Mouse (Mus musculus): ENCODE data around the gene Tsnax. TPM values are rescaled to one million over a fixed set of nuclear protein-coding genes. Genes with fewer than 3 reads are reported as not detected.
A peak's percentile ranks its signal among the peaks of the same experiment; 100 is the strongest.

The Tsnax gene
- polyA plus RNA-seq, 1 experiment from 2014 or later: 104 TPM

DNA sequence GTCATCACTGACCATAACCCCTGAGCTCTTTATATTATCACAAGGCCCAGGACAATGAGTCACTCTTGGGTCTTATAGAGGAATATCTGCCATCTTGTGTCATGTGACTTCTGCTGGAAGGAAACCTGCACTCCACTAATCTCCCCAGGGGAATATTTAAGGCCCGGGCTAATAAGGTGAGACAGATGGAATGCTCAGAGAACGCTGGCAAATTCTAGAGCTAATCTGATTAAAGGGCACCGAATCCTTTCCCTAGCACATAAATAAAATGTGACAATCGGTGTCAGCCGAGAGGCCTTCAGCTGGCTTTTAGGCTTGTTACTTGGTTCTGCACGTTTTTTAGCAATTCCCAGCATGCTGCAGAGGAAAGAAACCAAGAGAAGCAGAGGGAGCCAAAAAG, 56.9 kb downstream of the Tsnax start:
- 59% methylated on average over 6 of the region's 6 CpGs for WGBS
- H3K4me2 ChIP-seq (replicated peaks): no peak overlapping the region
- no peak overlapping the region for H3K27ac ChIP-seq
- H3K4me1 ChIP-seq (replicated peaks): no peaks in the 10 kb centered on the region
- no peaks in the 10 kb centered on the region for H3K36me3 ChIP-seq
- ATAC-seq: no peak
- H3K9ac ChIP-seq: no peak overlapping the region
- H3K4me3 ChIP-seq (replicated peaks): no peak overlapping the region
- no peaks in the 10 kb centered on the region for H3K9me3 ChIP-seq
- H3K27me3 ChIP-seq (replicated peaks): no peaks in the 10 kb centered on the region

DNA sequence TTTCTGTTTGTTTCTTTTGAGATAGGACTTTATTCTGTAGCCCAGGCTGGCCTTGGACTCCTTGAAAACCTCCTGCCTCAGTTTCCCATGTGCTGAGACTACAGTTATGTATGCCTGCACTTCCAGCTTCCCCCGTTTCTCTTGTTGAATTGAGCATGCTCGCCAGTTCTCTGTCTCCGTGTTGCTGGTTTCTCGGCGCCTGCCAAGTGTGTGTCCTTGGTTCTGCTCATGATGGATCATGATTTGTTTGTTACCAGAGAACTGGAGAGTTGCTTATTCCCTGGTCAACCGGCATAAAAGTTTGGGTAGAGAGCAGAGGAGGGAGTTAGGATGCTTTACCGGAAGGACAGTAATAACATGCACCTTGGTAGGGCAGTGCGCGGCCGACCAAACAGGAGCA, 61.3 kb downstream of the Tsnax start:
- H3K4me1 ChIP-seq (replicated peaks): no peaks in the 10 kb centered on the region
- no peak overlapping the region for H3K9ac ChIP-seq
- H3K27me3 ChIP-seq (replicated peaks): no peaks in the 10 kb centered on the region
- H3K4me3 ChIP-seq (replicated peaks): no peak overlapping the region
- H3K4me2 ChIP-seq (replicated peaks): no peak overlapping the region
- no peaks in the 10 kb centered on the region for H3K9me3 ChIP-seq
- no peak for ATAC-seq
- WGBS: 86% methylated on average over 10 of the region's 10 CpGs
- no peaks in the 10 kb centered on the region for H3K36me3 ChIP-seq
- no peak overlapping the region for H3K27ac ChIP-seq

DNA sequence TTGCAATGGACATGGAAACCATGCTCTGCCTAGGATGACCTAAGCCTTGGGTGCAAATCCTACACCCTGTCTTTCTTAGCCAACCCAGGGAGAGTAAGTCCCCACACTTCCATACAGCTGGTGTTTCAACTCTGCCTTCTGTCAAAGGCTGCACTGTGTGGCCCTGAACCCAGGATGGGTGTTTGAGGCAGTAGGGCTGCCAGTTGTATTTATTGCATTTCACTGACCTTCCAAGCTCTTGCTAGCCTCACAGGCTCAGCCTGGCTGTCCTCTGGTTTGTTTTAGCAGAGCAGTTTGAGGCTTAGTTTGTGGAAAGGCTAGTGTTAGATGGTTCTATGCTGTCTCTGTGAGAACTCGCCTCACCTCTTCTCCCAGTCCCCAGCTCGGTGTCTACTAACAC, 61.8 kb downstream of the Tsnax start:
- no peak overlapping the region for H3K4me3 ChIP-seq (replicated peaks)
- no peak for ATAC-seq
- no peaks in the 10 kb centered on the region for H3K36me3 ChIP-seq
- no peak overlapping the region for H3K27ac ChIP-seq
- no peaks in the 10 kb centered on the region for H3K27me3 ChIP-seq (replicated peaks)
- 83% methylated on average over 2 of the region's 2 CpGs for WGBS
- H3K9me3 ChIP-seq: no peaks in the 10 kb centered on the region
- H3K4me1 ChIP-seq (replicated peaks): no peaks in the 10 kb centered on the region
- H3K9ac ChIP-seq: no peak overlapping the region
- H3K4me2 ChIP-seq (replicated peaks): no peak overlapping the region

DNA sequence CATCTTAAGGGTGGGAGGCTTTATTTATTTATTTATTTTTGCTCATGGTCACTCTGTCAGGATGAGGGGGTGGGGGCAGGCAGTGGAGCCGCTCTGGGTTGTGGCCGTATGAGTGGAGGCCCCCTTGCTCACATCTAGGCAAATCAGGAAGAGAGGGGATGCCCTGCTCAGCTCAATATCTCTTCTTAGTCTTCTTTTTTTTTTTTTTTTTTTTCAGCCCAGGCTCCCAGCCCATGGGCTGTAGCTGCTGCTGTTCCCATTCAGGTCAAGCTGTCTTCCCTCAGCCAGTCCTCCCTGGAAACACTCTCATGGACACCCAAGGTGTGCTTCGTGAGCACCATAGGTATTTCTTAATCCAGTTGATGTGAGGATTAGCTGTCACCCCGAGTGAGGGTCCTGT, 62.6 kb downstream of the Tsnax start:
- no peak overlapping the region for H3K27ac ChIP-seq

DNA sequence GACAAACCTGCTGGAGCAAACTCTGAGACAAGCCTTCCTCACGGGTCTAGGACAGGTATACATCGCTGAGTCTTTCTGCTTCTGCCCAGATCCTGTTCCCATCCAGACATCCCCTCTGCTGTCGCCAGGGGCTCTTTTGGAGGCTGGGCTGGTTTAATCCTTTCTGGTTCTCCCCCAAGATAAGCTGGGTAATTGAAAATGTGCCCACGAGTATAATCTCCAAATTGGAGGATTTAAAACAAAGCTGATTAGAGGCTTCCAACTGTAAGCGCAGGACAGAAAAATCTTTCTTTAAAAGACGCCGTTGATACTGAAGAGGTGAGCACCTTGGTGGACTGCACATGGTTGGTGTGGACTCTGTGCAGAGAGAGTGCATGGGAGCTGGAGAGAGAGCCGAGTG, 64.5 kb downstream of the Tsnax start:
- Histone ChIP-seq H3K4me1 (replicated peaks) (peaks cover 2% of the 10 kb centered on the region; the same call in 1 of the 2 replicates), H3K9ac (no peak overlapping the region), H3K27ac (no peak overlapping the region), H3K4me3 (replicated peaks) (no peak overlapping the region), H3K36me3 (no peaks in the 10 kb centered on the region), H3K4me2 (replicated peaks) (no peak overlapping the region), H3K27me3 (replicated peaks) (no peaks in the 10 kb centered on the region), H3K9me3 (no peaks in the 10 kb centered on the region)
- ATAC-seq: no peak
- 82% methylated on average over 8 of the region's 8 CpGs for WGBS

More for the DNA sequence above, 62.6 kb downstream of the Tsnax start:
- H3K4me2 ChIP-seq (replicated peaks): no peak overlapping the region
- 79% methylated on average over 4 of the region's 4 CpGs for WGBS
- ATAC-seq: no peak
- no peak overlapping the region for H3K4me3 ChIP-seq (replicated peaks)
- H3K9me3 ChIP-seq: no peaks in the 10 kb centered on the region
- no peaks in the 10 kb centered on the region for H3K36me3 ChIP-seq
- H3K9ac ChIP-seq: no peak overlapping the region
- H3K4me1 ChIP-seq (replicated peaks): no peaks in the 10 kb centered on the region
- no peaks in the 10 kb centered on the region for H3K27me3 ChIP-seq (replicated peaks)

DNA sequence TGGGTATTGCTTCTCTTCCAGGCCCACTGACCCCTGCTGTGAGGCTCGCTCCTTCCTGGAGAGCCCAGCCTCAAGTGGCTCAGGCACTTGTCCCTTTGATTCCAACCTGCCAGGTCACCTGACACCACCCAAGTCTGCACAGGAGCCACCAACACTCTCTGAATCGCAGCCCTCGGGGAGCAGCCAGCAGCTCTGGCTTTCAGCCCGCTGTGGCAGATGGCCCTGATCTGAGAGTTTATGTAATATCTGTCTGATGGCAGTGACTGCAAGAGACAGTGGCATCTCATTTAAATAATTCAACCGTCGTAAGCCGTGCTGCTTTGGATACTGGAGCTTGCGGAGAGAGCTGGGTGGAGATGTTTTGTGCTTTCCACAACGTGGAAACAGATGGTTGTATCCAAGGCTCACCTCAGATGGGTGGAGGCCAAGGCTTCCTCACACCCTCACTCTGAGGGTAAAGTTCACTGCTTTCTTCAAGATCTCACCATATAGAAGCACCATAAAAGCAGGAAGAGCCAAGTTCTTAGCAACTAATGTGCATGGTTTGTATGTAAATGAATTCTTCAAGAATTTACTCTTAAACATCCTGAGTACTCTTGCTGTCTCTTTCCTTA, 66.1 kb downstream of the Tsnax start:
- no peaks in the 10 kb centered on the region for H3K27me3 ChIP-seq (replicated peaks)
- 0 out of 2 replicates have a peak, but pooled peaks have one; percentile 50 for ATAC-seq
- no peak overlapping the region for H3K9ac ChIP-seq
- H3K4me2 ChIP-seq (replicated peaks): no peak overlapping the region
- H3K9me3 ChIP-seq: no peaks in the 10 kb centered on the region
- no peak overlapping the region for H3K4me3 ChIP-seq (replicated peaks)
- H3K27ac ChIP-seq: no peak overlapping the region
- no peaks in the 10 kb centered on the region for H3K36me3 ChIP-seq
- WGBS: 43% methylated on average over 9 of the region's 9 CpGs
- peaks cover 5% of the 10 kb centered on the region; the same call in 1 of the 2 replicates for H3K4me1 ChIP-seq (replicated peaks)

DNA sequence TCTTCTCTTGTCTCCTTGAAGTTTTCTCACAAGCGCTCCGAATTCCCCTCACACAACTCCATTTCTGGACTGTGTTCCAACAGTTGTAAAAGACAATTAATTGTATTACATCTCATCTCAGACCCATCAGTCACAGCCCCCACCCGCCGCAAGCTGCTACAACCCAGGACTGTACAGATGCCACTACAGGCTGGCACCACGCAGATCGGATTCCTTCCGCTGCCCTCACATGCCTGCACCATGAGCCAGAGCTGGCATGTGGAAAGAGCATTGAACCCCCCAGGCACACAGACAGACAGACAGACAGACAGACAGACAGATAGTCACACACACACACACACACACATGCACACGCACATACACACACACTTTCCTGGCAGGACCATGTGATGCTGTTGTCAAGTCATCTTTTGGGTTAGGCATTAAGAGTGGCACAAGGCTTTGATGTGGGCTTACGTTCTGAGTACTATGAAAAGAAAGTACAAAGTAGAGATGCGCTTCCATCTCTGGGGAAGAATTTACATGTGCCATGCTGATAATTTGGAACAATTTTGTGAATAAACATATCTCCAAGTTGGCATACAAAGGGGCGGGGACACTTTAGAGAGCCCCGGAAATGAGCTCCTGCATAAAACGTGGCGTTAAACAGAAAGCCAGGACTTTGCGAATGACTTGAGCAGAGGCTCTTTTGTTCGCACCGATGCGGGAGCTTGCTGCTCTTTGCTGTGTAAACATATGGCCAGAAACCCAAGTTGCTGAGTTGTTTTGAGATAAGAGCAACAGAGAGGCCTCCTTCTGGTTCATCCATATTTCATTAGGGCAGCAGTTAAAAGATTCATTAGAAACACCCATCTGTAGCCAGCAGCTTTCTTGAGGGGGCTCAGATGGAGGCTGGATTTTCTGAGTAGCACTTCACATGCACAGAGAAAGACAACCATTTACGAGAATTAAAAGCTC, 67.9 kb downstream of the Tsnax start:
- ATAC-seq: no peak
- Histone ChIP-seq H3K9me3 (no peaks in the 10 kb centered on the region), H3K4me1 (replicated peaks) (peaks cover 7% of the 10 kb centered on the region), H3K9ac (no peak overlapping the region), H3K27me3 (replicated peaks) (no peaks in the 10 kb centered on the region), H3K27ac (no peak overlapping the region), H3K4me3 (replicated peaks) (no peak overlapping the region), H3K4me2 (replicated peaks) (no peak overlapping the region), H3K36me3 (no peaks in the 10 kb centered on the region)
- WGBS: 61% methylated on average over 19 of the region's 19 CpGs

DNA sequence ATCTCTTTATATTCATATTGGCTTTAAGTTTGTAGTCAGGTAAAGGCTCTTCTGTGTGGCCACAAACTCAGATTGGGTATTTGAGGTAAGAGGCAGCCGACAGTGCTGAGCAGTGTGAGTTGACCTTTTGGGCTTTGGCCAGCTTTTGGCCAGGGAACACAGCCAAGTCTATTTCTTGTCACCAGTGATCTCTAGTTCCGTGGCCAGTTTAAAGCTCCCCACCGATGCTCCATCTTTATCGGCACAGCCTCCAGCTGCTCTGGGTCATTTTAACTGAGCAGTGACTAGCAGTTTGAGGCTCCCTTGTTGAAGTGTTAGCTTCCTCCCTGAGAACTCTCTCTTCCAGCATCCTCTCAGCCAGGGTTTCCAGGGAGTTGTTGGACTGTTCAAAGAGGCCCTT, 70.9 kb downstream of the Tsnax start:
- Histone ChIP-seq H3K27me3 (replicated peaks) (no peaks in the 10 kb centered on the region), H3K9ac (no peak overlapping the region), H3K4me3 (replicated peaks) (no peak overlapping the region), H3K36me3 (no peaks in the 10 kb centered on the region), H3K9me3 (no peaks in the 10 kb centered on the region), H3K4me2 (replicated peaks) (no peak overlapping the region), H3K27ac (peak overlapping the region; percentile 83), H3K4me1 (replicated peaks) (peaks cover 7% of the 10 kb centered on the region)
- no peak for ATAC-seq
- WGBS: 48% methylated on average over 4 of the region's 4 CpGs

Other genes with a start within 250 kb of the Tsnax start
- gene Trim67, start 219.9 kb upstream of the Tsnax start, polyA plus RNA-seq (2015; fragmentation: Nextera tagmentation; extraction: Ambion mirVana): 0.57 and 0.64 TPM in 2 replicates
- gene Gnpat, start 150.0 kb upstream of the Tsnax start, polyA plus RNA-seq (2015; fragmentation: Nextera tagmentation; extraction: Ambion mirVana): 82.6 and 83.9 TPM in 2 replicates
- 44.8 and 48.6 TPM in 2 replicates for gene 2810004N23Rik, start 149.9 kb upstream of the Tsnax start, polyA plus RNA-seq (2015; fragmentation: Nextera tagmentation; extraction: Ambion mirVana)
- gene Exoc8, start 115.3 kb upstream of the Tsnax start, polyA plus RNA-seq (2015; fragmentation: Nextera tagmentation; extraction: Ambion mirVana): 7.5 and 7.8 TPM in 2 replicates
- gene Sprtn, start 115.1 kb upstream of the Tsnax start, polyA plus RNA-seq (2015; fragmentation: Nextera tagmentation; extraction: Ambion mirVana): 8.4 and 8.5 TPM in 2 replicates
- gene Egln1, start 63.7 kb upstream of the Tsnax start, polyA plus RNA-seq (2015; fragmentation: Nextera tagmentation; extraction: Ambion mirVana): 14.0 and 14.4 TPM in 2 replicates
- gene Disc1, start 41.2 kb downstream of the Tsnax start, polyA plus RNA-seq (2015; fragmentation: Nextera tagmentation; extraction: Ambion mirVana): 1.6 and 1.9 TPM in 2 replicates

All from intestine, embryonic 15.5 days (tissue).